In the genomic region with DNA sequence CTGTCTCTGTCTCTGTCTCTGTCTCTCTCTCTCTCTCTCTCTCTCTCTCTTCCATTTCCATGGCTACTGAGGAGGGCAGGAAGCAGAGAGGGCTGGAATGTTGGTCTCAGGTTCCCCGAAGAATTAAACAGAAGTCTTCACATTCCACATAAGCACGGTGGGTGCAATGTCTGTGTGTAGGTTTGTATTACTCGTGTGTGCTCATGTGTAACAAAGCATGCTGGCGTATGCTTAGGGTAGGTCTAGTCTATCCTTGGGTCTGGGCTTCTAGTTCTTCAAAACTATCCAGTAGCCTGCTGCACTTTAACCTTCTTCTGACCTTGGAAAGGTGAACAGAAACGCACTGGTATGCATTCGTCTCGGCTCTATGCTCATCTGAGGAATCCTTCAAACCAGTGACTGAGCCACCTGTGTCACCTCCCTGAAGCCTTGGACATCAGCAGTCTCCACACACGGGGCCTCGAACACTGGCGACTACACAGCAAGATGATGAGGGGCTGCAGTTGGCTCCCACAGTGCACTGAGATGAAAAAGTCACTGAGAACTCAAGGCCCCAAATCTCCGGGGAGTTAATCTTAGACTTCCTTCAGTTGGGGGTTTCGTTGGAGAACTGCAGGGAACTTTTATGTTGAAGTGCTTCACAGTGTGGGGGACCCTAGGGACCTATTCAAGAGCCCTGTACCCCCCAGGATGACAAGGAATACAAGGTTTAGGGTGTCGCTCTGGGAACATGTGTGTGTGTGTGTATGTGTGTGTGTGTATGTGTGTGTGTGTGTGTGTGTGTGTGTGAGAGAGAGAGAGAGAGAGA, we compare ENCODE assay signal across 10 mouse cellular contexts.
A peak's percentile ranks its signal among the peaks of the same experiment; 100 is the strongest.
DNase-seq lines count a peak whose midpoint lies in the region; ATAC-seq lines count a peak whose summit lies in the region.
"Had no signal": no experiment of that assay in that cellular context is flagged by ENCODE, and none has a peak within 500 bp of the region (broad histone marks: within the 10 kb centered on the region; RNA-seq: fewer than 3 reads in every experiment).

No protein-coding gene starts in this region.

- 32% methylated on average over 13 of the region's 13 CpGs for WGBS in kidney, embryonic 15.5 days
- WGBS in embryonic facial prominence, embryonic 10.5 days: 59% methylated on average over 13 of the region's 13 CpGs
- WGBS in intestine, embryonic 16.5 days: 48% methylated on average over 13 of the region's 13 CpGs

- no peak overlapping the region for H3K9ac ChIP-seq in kidney, embryonic 15.5 days
- H3K9ac ChIP-seq in intestine, embryonic 16.5 days (ENCODE audit: low read depth, low read length): no peak overlapping the region

- H3K9me3 ChIP-seq in kidney, embryonic 15.5 days (replicated peaks): no peaks in the 10 kb centered on the region
- no peaks in the 10 kb centered on the region for H3K9me3 ChIP-seq in embryonic facial prominence, embryonic 10.5 days
- H3K9me3 ChIP-seq in intestine, embryonic 16.5 days (ENCODE audit: control insufficient read depth, low read length): no peaks in the 10 kb centered on the region

- H3K27ac ChIP-seq in kidney, embryonic 15.5 days: peak overlapping the region; percentile 89
- peak overlapping the region; percentile 78 for H3K27ac ChIP-seq in embryonic facial prominence, embryonic 10.5 days (replicated peaks)
- H3K27ac ChIP-seq in intestine, embryonic 16.5 days (ENCODE audit: low read length): peak overlapping the region; percentile 30; the same call in 1 of the 2 replicates

- H3K27me3 ChIP-seq in kidney, embryonic 15.5 days: no peaks in the 10 kb centered on the region
- H3K27me3 ChIP-seq in embryonic facial prominence, embryonic 10.5 days (replicated peaks; ENCODE audit: low read depth, poor library complexity, severe bottlenecking): no peaks in the 10 kb centered on the region
- H3K27me3 ChIP-seq in intestine, embryonic 16.5 days (replicated peaks; ENCODE audit: control insufficient read depth, insufficient read depth, low read length): no peaks in the 10 kb centered on the region

- peaks cover 84% of the 10 kb centered on the region for H3K4me1 ChIP-seq in kidney, embryonic 15.5 days
- H3K4me1 ChIP-seq in embryonic facial prominence, embryonic 10.5 days: peaks cover 77% of the 10 kb centered on the region
- H3K4me1 ChIP-seq in intestine, embryonic 16.5 days (ENCODE audit: control insufficient read depth, insufficient read depth, low read length): peaks cover 28% of the 10 kb centered on the region

- no peak overlapping the region for H3K4me2 ChIP-seq in kidney, embryonic 15.5 days
- H3K4me2 ChIP-seq in intestine, embryonic 16.5 days (ENCODE audit: low read depth, low read length): no peak overlapping the region

- ATAC-seq in kidney, embryonic 15.5 days (replicated peaks; ENCODE audit: low FRiP score): peak; percentile 87
- ATAC-seq in intestine, embryonic 16.5 days: no peak

- no peak overlapping the region for H3K4me3 ChIP-seq in kidney, embryonic 15.5 days (replicated peaks)
- H3K4me3 ChIP-seq in embryonic facial prominence, embryonic 10.5 days: 0 out of 2 replicates have a peak overlapping the region, but pooled peaks have one; percentile 2
- H3K4me3 ChIP-seq in intestine, embryonic 16.5 days (ENCODE audit: low read length): no peak overlapping the region

- peaks cover under 1% of the 10 kb centered on the region; the same call in 1 of the 2 replicates for H3K36me3 ChIP-seq in kidney, embryonic 15.5 days
- peaks cover 45% of the 10 kb centered on the region for H3K36me3 ChIP-seq in embryonic facial prominence, embryonic 10.5 days (replicated peaks)
- no peaks in the 10 kb centered on the region for H3K36me3 ChIP-seq in intestine, embryonic 16.5 days (ENCODE audit: control insufficient read depth, insufficient read depth, low read length)

- no peak for DNase-seq in kidney, postnatal 36 days
- DNase-seq in B cell, adult 2 months: peak; percentile 30 to 40
- DNase-seq in embryonic facial prominence, embryonic 10.5 days (ENCODE audit: low spot score): no peak
- no peak for DNase-seq in embryo, embryonic 9.5 days (ENCODE audit: extremely low spot score)
- DNase-seq in layer of hippocampus, adult 9-11 months: no peak
- DNase-seq in adrenal gland, adult 8-10 months: no peak
- DNase-seq: cerebellum, adult 18-20 months; liver had no signal

Comparison
In these comparisons a context has a peak if more than half of its experiments do, and no peak if none do; other contexts are left out.
1. H3K27ac ChIP-seq: peak in every context shown above with its lines; median percentile 89 in kidney, embryonic 15.5 days; 78 in embryonic facial prominence, embryonic 10.5 days; 30 in intestine, embryonic 16.5 days.
2. DNase-seq: peak in B cell, adult 2 months (2 of 2); none in kidney, postnatal 36 days (0 of 2), embryonic facial prominence, embryonic 10.5 days (single experiment), embryo, embryonic 9.5 days (single experiment), layer of hippocampus, adult 9-11 months (single experiment) and adrenal gland, adult 8-10 months (single experiment).